Mouse (Mus musculus) T-helper 1 cell (primary cell): ENCODE measurements around the gene Dars2.

Experiments
- in situ Hi-C: fragments of 300-600 bp; cut with MboI, MseI; formaldehyde crosslinking; loops from one replicate; pipeline ENCODE4 v1.15.1; 2025; ENCODE audit warnings: high pct_unique_total_duplicates

The Dars2 gene

DNA sequence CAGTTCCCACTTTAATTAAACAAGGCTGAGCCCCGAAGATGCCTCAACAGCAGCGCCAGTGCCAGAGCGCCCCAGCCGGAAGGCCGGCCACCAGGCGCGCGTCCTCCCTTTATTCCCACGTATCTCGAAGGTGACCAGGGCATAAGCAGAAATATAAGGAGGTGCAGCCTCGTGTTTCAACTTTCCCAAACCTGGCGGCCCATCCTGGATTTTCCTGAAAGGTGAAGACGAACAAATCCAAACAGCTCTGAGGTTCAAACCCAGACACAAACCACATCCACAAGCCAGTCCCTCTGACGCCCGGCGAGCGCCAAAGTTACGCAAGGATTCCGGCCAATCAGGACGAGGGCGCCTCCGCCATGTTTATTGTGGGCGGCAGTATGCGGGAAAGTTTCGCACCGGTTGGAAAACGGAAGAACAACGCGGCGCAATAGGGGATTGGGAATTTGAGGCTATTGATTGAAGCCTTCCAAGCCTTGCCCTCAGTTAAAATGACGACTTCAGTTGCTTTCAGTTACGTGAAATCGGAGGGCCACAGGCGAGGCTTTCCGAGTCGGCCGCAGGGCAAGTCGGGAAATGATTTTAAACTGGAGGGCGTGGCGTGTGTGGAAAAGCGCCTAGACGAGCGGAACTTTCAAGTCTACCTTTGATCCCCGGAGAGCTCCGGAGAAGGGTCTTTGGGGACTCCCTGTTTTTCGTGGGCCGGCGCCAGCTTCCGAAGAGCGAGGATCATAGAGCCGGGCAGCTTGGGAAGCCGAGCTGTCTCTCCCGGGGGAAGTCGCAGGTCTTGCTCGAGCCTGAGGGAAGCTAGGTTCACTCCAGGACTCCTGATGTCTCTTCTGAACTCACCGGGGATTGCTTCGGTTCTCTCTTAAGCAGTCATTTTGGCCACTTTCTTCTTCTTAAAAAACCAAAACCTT, at the start of gene Dars2, which contains the start of gene Cenpl:
Dars2 (minus strand) TSS at position 307 of the 920 bp plus-strand sequence.
Cenpl (plus strand) TSS at position 362 of the 920 bp plus-strand sequence.
- in situ Hi-C loops, result no loop called here

DNA sequence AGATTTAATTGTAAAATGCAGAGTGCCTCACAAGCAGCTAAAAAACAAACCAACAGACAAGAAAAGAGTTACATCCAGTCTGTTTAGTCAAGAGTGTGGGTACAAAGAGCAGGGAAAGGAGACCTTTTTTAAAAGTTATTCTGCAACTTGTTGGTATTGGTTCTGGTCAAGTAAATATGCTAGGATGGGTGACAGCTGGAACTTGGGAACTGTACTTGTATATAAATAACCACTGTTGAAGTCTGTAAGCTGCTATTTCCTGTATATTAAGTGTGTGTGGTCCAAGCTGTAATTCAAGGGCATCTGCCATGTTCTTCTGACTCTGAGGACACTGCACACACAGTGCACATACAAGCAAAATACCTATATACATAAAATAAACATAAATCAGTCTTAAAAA, 44.1 kb upstream of the Dars2 start:
- in situ Hi-C loops, result no loop called here

- in situ Hi-C loops, result no loop called here
Measured at GRCm38 (mm10) chr1:161109216-161109615, 38.8 kb upstream of the Dars2 start.

- in situ Hi-C loops, result no loop called here
Measured at GRCm38 (mm10) chr1:161103842-161104241, 33.4 kb upstream of the Dars2 start.

- in situ Hi-C loops, result no loop called here
Measured at GRCm38 (mm10) chr1:161099721-161100405, 29.4 kb upstream of the Dars2 start.

GRCm38 (mm10) chr1:161077243-161077642, 6.8 kb upstream of the Dars2 start:
- in situ Hi-C loops, result no loop called here

- in situ Hi-C loops, result no loop called here
Measured at GRCm38 (mm10) chr1:161076238-161076637, 5.8 kb upstream of the Dars2 start.

GRCm38 (mm10) chr1:161071272-161071620, 788 bp upstream of the Dars2 start:
- in situ Hi-C loops, result no loop called here

GRCm38 (mm10) chr1:161063351-161063750, 7.1 kb downstream of the Dars2 start:
- in situ Hi-C loops, result loop anchor here (10.0 kb wide), 1 partner anchor 61 kb away; no protein-coding TSS in a partner anchor

DNA sequence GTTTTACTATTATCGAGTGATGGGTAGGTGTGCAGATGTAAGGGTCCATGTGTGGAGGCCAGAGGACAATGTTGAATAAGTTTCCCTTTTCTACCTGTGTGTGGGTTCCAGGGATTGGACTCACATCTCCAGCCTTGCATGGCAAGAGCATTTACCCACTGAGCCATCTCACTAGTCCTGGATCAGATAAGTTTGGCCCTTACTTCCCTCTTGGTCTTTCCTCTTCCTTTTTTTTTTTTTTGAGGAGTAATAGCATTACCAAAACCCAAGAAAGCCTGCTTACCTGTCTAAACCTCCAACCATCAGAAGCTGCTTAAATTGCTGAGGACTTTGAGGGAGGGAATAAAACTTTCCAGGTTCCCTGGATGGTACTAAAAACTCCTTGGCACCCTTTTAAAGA, 13.3 kb downstream of the Dars2 start:
- in situ Hi-C loops, result no loop called here

- in situ Hi-C loops, result loop anchor here (10.0 kb wide), 1 partner anchor 1518 kb away; no protein-coding TSS in a partner anchor
Measured at GRCm38 (mm10) chr1:161046972-161047371, 23.5 kb downstream of the Dars2 start.

DNA sequence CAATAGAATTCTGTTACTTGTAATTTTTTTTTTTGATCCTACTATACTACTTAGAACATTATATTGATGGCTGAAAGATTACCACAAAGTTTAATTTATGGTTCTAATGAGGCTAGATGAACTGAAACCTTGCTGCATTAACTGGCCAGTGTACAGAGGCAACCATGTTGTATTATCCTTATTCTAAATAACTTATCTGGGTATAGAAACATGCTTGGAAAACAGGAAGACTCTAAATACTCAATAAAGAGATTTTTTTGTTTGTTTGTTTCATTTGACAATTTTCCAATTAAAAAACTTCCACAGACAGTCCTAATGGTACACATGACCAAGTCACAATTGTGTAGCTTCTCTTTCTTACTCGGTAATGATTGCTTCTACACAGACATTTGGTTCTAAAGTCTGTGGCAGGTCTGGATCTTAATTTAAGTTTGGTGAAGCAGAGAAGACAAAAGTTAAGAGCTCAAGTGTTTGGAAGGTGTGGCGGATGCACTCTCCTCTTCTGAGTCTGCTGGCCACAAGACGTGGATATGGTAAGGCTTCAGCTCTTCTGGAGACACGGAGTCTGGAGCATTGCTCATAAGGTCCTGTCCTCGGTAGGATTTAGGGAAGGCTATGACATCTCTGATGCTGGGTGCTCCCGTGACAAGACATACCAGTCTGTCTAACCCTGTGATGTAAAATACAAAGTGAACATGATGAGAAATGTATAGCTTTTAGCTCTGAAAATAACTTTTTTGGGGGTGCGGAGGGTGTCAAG, 29.0 kb downstream of the Dars2 start:
- in situ Hi-C loops, result loop anchor here (10.0 kb wide), 1 partner anchor 1523 kb away; no protein-coding TSS in a partner anchor

GRCm38 (mm10) chr1:161040855-161041254, 29.6 kb downstream of the Dars2 start:
- in situ Hi-C loops, result loop anchor here (10.0 kb wide), 1 partner anchor 1524 kb away; no protein-coding TSS in a partner anchor

GRCm38 (mm10) chr1:161040426-161040770, 30.1 kb downstream of the Dars2 start:
- in situ Hi-C loops, result loop anchor here (10.0 kb wide), 1 partner anchor 1524 kb away; no protein-coding TSS in a partner anchor

GRCm38 (mm10) chr1:161039741-161040425, 30.6 kb downstream of the Dars2 start:
- in situ Hi-C loops, result loop anchor here (10.0 kb wide), 2 partner anchors 995 to 1525 kb away; partner anchors contain the start of gene 4930523C07Rik

DNA sequence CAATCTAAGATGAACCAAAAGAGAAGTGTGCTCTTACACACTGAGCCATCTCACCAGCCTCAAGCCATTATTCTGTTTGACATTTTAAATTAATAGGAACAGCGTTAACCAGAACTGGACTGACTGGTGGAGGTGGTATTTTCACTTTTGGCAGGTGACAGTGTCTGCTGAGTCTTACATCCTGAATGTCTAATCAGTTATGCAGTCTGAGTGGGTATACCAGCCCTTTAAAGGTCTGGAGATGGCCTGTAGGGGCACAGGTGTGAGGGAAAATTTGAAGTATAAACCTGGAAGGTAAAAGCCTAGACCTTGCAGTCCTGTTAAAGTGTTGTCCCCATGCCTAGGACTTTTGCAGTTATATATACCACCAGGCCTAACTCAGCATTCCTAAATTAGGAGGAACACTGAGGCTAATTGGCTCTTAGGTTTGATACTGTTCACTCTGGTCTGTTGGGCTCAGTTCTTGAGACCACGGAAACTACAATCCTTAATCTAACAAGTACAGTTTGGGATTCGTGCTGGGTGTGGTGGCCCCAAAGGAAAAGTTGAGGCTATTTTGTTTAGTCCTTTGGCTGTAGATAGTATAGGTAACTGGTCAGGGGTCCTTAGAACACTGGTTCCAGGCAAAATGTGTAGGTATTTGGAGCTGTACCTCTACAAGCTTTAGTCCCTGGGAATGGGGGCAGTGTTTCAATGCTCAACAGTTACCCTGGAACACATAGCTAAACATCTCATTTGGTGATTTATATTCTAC, 31.3 kb downstream of the Dars2 start:
- in situ Hi-C loops, result loop anchor here (10.0 kb wide), 1 partner anchor 994 kb away; the partner anchor contains the start of gene 4930523C07Rik

DNA sequence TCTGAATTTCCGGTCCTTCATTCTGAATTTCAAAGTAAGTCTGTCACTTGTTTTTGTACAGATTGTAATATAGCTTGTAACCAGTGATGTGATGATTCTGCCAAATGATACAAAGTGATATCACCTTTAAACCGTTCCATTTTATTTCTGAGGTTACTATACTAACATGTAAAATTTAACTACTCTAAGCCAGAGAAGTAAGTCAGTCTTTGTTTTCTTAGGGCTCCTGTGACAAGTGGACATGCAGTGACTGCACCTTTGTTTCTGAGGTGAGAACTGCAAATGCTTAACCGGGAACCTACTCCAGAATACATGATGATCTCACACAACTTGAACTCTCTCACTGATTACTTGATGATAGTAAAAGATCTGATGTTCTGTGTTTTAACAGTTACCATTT, 32.5 kb downstream of the Dars2 start:
- in situ Hi-C loops, result loop anchor here (10.0 kb wide), 1 partner anchor 993 kb away; the partner anchor contains the start of gene 4930523C07Rik

DNA sequence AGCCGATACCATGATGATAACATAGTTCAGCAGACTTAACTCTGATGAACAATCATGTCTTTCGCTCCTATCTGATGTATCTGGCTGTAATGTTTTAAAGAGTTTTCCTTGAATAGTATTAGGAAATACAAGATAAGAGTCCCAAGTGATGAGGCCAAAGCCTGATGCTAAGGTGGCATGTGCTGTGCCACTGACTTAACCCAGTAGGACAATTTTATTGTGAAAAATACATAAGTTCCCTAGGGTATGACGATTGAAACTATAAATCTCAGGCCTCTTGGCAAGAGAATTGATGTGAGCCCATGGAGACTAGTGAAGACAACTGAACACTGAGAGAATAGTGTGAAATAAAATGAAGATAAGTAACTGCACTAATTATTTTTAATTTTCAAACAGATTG, 32.9 kb downstream of the Dars2 start:
- in situ Hi-C loops, result loop anchor here (10.0 kb wide), 1 partner anchor 993 kb away; the partner anchor contains the start of gene 4930523C07Rik

DNA sequence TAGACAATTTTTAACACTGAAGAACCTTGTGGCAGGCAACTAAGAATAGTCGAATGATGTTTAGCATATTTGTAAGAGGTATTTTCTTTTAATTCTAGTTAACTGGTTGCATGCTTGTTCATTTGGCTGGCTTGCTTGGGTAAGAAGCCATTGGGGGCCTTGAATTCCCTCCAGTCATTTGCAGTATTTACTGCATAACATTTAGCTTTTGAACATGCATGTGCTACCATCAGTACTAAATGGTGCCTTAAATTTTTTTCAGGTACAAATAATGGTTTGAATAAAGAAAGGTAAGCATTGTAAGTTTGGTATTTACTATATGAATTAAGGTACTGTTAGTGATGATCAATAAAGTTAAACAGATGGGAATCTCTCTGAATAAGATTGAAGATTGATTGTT, 33.4 kb downstream of the Dars2 start:
- in situ Hi-C loops, result loop anchor here (10.0 kb wide), 1 partner anchor 992 kb away; the partner anchor contains the start of gene 4930523C07Rik

DNA sequence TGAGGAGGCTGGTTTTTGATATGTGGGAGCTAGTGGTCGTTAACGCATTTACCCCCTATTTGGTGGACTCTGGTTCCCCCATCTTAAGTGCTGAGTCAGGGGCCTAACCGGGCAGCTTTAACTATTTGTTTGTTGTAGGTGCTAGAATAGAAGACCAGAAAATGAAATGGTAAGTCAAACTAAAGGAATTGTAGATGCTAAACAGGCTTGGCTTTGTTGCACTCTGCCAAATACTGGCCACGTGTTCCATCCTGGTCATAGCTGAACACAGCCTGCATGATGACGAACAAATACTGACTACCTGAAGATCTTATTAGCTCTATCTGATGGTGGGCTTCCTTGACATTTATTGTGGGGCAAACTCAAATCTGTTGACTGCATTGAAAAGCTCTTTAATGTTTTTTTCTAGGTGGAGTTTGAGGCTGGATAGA, 34.0 kb downstream of the Dars2 start:
- in situ Hi-C loops, result loop anchor here (10.0 kb wide), 1 partner anchor 992 kb away; the partner anchor contains the start of gene 4930523C07Rik
